Mouse (Mus musculus) CH12.LX (cell line): ENCODE measurements around the gene 1810062G17Rik.

ENCODE experiments used
- CTCF ChIP-seq, 2 experiments: IDR thresholded peaks in 1 of 2; conservative IDR thresholded peaks in 1 of 2; 2 replicates each; pipeline ENCODE4 v1.5.1; 2011 to 2012; ENCODE audit warnings: low read depth in 2 of 2, low read length in 2 of 2, improper control_type of control experiment in 1 of 2, inconsistent platforms in 1 of 2, mild to moderate bottlenecking in 1 of 2, moderate library complexity in 1 of 2
- E2F4 ChIP-seq: IDR thresholded peaks from 2 replicates; pipeline ENCODE4 v1.6.1; 2011; ENCODE audit warnings: low read depth, low read length, improper control_type of control experiment; ENCODE audit not compliant: insufficient replicate concordance
- EP300 ChIP-seq: IDR thresholded peaks from 2 replicates; pipeline ENCODE4 v1.6.1; 2011; ENCODE audit warnings: low read length, improper control_type of control experiment
- GABPA ChIP-seq: IDR thresholded peaks from 2 replicates; pipeline ENCODE4 v1.6.1; 2012; ENCODE audit warnings: low read depth, low read length, improper control_type of control experiment, inconsistent platforms; ENCODE audit not compliant: insufficient replicate concordance
- IRF4 ChIP-seq: IDR thresholded peaks from 2 replicates; pipeline ENCODE4 v1.6.1; 2014; ENCODE audit warnings: low read depth, mild to moderate bottlenecking, inconsistent platforms, low read length, improper control_type of control experiment
- MAZ ChIP-seq: IDR thresholded peaks from 2 replicates; pipeline ENCODE4 v1.6.1; 2012; ENCODE audit warnings: low read depth, mild to moderate bottlenecking, inconsistent platforms, low read length, improper control_type of control experiment, moderate library complexity
- NRF1 ChIP-seq: IDR thresholded peaks from 2 replicates; pipeline ENCODE4 v1.6.1; 2014; ENCODE audit warnings: low read depth, mild to moderate bottlenecking, inconsistent platforms, low read length, improper control_type of control experiment, moderate library complexity
- PAX5 ChIP-seq: IDR thresholded peaks from 2 replicates; pipeline ENCODE4 v1.6.1; 2012; ENCODE audit warnings: low read length, inconsistent platforms, mixed read lengths
- POLR2A ChIP-seq: IDR thresholded peaks from 2 replicates; pipeline ENCODE4 v1.6.1; 2011; ENCODE audit warnings: low read depth, mild to moderate bottlenecking, improper control_type of control experiment, low read length
- POLR2AphosphoS2 ChIP-seq: IDR thresholded peaks from 2 replicates; pipeline ENCODE4 v1.6.1; 2011; ENCODE audit warnings: low read depth, low read length, improper control_type of control experiment
- TCF12 ChIP-seq: IDR thresholded peaks from 2 replicates; pipeline ENCODE4 v1.6.1; 2014; ENCODE audit warnings: low read depth, mild to moderate bottlenecking, inconsistent platforms, low read length, improper control_type of control experiment
- USF1 ChIP-seq: IDR thresholded peaks from 2 replicates; pipeline ENCODE4 v1.6.1; 2014; ENCODE audit warnings: low read depth, mild to moderate bottlenecking, inconsistent platforms, low read length, improper control_type of control experiment
- ZKSCAN1 ChIP-seq: IDR thresholded peaks from 2 replicates; pipeline ENCODE4 v1.6.1; 2012; ENCODE audit warnings: low read depth, inconsistent platforms, low read length, improper control_type of control experiment, borderline replicate concordance

DNA sequence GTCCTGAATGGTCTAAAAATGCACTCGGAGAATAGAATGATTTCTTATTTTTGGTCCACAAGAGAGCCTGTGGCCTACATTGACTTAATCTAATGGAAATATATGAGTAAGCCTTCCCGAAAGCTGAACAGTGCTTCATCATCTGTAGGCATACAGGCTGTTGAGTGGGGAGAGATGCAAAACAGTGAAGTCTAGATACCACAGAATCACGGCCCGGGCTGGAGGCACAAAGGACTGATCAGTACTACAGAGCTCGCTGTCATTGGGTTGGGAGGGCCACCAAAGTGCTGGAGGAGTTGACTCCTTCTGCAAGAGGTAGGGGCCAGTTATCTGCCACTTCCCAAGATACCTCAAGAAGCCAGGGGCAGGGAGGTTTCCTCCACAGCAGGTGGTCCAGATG, 55.0 kb downstream of the 1810062G17Rik start:
- TF ChIP-seq GABPA: no peak
- TF ChIP-seq CTCF (conservative IDR thresholded peaks at IDR 0.05 in 1 of 2, IDR thresholded peaks at IDR 0.05 in 1 of 2; ENCODE audit: low read depth in 2 of 2, low read length in 2 of 2): no peak
- no peak for TF ChIP-seq EP300
- no peak for TF ChIP-seq MAZ
- no peak for TF ChIP-seq TCF12
- TF ChIP-seq ZKSCAN1: no peak
- TF ChIP-seq E2F4: no peak
- no peak for TF ChIP-seq NRF1
- no peak for TF ChIP-seq IRF4
- TF ChIP-seq POLR2A: no peak
- TF ChIP-seq USF1: no peak
- TF ChIP-seq PAX5: no peak
- TF ChIP-seq POLR2AphosphoS2: no peak
